Mouse (Mus musculus) embryonic fibroblast, embryonic 13.5 days (primary cell): ENCODE measurements around the gene Itk. TPM values are rescaled to one million over a fixed set of nuclear protein-coding genes. Genes with fewer than 3 reads are reported as not detected.

Source experiments
- H3K27ac ChIP-seq: 2 replicates; pipeline ENCODE4 v1.5.1; 2012; ENCODE audit warnings: low read length, control low read depth, inconsistent platforms; ENCODE audit not compliant: insufficient read depth
- H3K4me1 ChIP-seq: 2 replicates; pipeline ENCODE4 v1.6.1; 2011; ENCODE audit warnings: low read length; ENCODE audit not compliant: control insufficient read depth, insufficient read depth
- H3K4me3 ChIP-seq: 2 replicates; pipeline ENCODE4 v1.5.1; 2011; ENCODE audit warnings: mild to moderate bottlenecking, control low read depth, low read length; ENCODE audit not compliant: insufficient read depth
- CTCF ChIP-seq: IDR thresholded peaks from 2 replicates; pipeline ENCODE4 v1.5.1; 2011; ENCODE audit warnings: mild to moderate bottlenecking, control low read depth, low read length, moderate library complexity, borderline replicate concordance; ENCODE audit not compliant: insufficient read depth
- POLR2A ChIP-seq: IDR thresholded peaks from 2 replicates; pipeline ENCODE4 v1.6.1; 2011; ENCODE audit warnings: low read depth, mild to moderate bottlenecking, control low read depth, low read length, moderate library complexity
- polyA plus RNA-seq: library from polyadenylated mRNA; stranded (reverse); fragments of >200 nt; gene quantifications from 2 replicates; pipeline ENCODE4 v1.2.4, GENCODE M21; 2011; ENCODE audit warnings: low read depth; ENCODE audit not compliant: missing spikeins, insufficient read length

Itk gene
- polyA plus RNA-seq, 1 experiment: not detected

GRCm38 (mm10) chr11:46395088-46395487 is 5.8 kb upstream of the Itk start:
- Histone ChIP-seq H3K4me3 (no peak overlapping the region), H3K27ac (no peak overlapping the region), H3K4me1 (no peaks in the 10 kb centered on the region)
- TF ChIP-seq POLR2A (no peak), CTCF (no peak)

DNA sequence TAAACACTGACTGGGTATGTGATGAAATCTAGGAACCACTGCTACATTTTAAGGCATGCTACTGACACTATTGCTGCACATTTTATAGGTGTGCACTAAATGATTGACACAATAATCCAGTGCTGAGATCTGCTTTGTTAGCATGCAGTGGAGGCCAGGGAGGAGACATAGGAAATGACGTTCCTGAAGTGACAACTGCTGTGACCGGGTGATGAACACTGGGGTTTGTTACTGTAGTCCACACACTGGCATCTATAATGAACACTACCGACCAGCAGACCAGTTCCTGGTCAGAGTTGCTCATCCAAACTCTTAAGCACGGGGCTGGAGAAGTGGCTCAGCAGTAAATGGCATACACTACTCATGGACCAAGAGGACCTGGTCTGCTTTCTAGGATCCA is 4.1 kb upstream of the Itk start:
- H3K4me3 ChIP-seq: no peak overlapping the region
- no peak overlapping the region for H3K27ac ChIP-seq
- no peaks in the 10 kb centered on the region for H3K4me1 ChIP-seq
- TF ChIP-seq CTCF (no peak), POLR2A (no peak)

- TF ChIP-seq CTCF (no peak), POLR2A (no peak)
- Histone ChIP-seq H3K27ac (no peak overlapping the region), H3K4me3 (no peak overlapping the region), H3K4me1 (no peaks in the 10 kb centered on the region)
Measured at GRCm38 (mm10) chr11:46392890-46393289, 3.6 kb upstream of the Itk start.

DNA sequence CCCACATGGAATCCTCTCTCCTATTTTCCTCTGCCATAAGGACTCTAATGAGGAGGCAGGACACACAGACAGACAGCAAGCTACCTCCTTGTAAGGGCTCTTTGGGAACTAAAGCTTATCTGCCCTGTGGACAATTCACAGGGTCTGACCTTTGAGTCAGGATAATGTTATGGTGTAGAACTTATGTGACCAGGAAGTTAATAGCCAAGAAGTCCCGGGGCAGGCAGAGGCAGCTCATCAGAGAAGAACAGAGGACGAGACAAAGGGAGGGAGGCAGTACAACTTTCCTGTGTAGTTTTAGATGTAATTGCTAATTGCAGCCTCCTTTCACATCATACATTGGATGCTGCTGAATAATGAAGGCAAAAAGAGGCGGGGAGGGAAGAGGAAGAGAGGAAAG is 1.3 kb upstream of the Itk start:
- no peak overlapping the region for H3K4me3 ChIP-seq
- no peak overlapping the region for H3K27ac ChIP-seq
- TF ChIP-seq POLR2A (no peak), CTCF (no peak)
- no peaks in the 10 kb centered on the region for H3K4me1 ChIP-seq

GRCm38 (mm10) chr11:46388438-46388837 is 877 bp downstream of the Itk start:
- no peak for TF ChIP-seq CTCF
- TF ChIP-seq POLR2A: no peak
- no peak overlapping the region for H3K4me3 ChIP-seq
- H3K27ac ChIP-seq: no peak overlapping the region
- H3K4me1 ChIP-seq: no peaks in the 10 kb centered on the region

- Histone ChIP-seq H3K4me3 (no peak overlapping the region), H3K4me1 (no peaks in the 10 kb centered on the region), H3K27ac (no peak overlapping the region)
- TF ChIP-seq CTCF: no peak
Measured at GRCm38 (mm10) chr11:46387061-46387460, 2.3 kb downstream of the Itk start.

- TF ChIP-seq POLR2A: no peak
- no peak for TF ChIP-seq CTCF
- no peak overlapping the region for H3K4me3 ChIP-seq
- H3K4me1 ChIP-seq: no peaks in the 10 kb centered on the region
- no peak overlapping the region for H3K27ac ChIP-seq
Measured at GRCm38 (mm10) chr11:46386556-46386955, 2.8 kb downstream of the Itk start.

DNA sequence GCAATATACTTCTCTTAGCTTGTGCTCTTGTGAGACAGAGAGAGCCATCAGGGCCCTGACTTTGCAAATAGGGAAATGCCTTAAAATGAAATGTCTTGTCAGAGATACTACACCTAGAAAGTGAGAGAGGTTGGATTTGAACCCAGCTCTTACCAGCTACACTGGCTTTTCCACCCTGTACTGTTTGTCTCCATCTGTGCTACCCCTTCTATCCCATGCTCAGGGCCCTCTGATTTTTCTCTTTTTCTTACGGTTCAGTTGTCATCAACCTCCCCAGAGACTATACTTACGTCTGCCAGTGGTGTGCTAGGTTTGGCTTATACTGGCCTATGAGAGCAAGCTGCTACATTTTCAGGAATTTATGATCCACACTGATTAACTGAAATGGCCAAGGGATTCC is 4.4 kb downstream of the Itk start:
- Histone ChIP-seq H3K4me3 (no peak overlapping the region), H3K4me1 (no peaks in the 10 kb centered on the region), H3K27ac (no peak overlapping the region)
- TF ChIP-seq CTCF (no peak), POLR2A (no peak)

- no peak overlapping the region for H3K4me3 ChIP-seq
- TF ChIP-seq CTCF: no peak
- TF ChIP-seq POLR2A: no peak
- H3K4me1 ChIP-seq: no peaks in the 10 kb centered on the region
- no peak overlapping the region for H3K27ac ChIP-seq
Measured at GRCm38 (mm10) chr11:46382466-46382865, 6.8 kb downstream of the Itk start.

DNA sequence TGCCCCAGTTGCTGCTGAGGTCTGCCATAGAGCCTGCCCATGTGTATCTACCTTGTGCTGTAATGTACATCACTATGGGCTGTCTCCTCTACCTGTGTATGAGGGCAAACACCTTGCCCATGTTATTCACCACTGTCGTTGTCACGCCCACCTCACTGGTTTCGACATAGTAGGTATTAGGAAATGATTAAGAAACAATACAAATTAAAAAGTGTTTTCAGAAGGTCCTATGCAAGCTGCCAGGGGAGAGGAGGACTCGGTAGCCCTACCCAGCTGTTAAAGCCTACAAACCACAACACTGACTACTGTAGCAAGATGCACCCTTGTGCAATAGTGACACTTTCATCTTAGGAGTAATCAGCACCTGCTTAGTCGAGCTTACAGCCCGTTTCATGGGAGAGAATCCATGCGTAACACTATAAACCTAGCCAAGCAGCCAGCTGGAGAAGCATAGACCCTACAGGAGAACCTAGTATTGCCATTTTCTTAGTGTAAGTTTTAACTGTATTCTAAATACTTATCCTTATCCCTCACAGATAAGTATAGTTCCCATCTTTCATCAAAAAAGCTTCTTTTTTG is 9.1 kb downstream of the Itk start:
- no peak for TF ChIP-seq POLR2A
- TF ChIP-seq CTCF: no peak
- H3K4me1 ChIP-seq: no peaks in the 10 kb centered on the region
- no peak overlapping the region for H3K27ac ChIP-seq
- H3K4me3 ChIP-seq: no peak overlapping the region
